Mouse (Mus musculus): ENCODE results near the gene Itprid2. TPM values are rescaled to one million over a fixed set of nuclear protein-coding genes. Genes with fewer than 3 reads are reported as not detected.

Gene Itprid2
- total and polyA plus RNA-seq, 2 experiments from 2014 or later: 4.0 to 11.6 TPM

DNA sequence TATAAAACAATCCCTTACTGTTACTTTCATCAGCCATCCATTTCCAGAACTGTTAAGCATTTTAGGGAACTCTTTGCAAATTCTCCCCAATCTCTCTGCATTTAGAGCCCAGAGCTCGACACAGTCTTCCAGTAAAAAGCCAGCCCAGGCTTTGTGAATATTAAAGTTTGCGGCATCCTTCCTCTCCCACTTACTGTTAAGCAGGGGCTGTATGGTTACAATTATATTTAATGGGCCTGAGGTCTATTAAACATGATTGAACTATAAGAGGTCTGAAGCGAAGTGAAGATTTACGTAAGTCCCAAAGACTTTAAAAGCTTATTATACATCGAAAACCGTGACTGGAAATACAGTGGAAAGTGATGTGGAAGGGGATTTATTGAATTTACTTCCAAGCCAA lies 79.6 kb downstream of the Itprid2 start:
- ATAC-seq (ENCODE audit: insufficient read depth, low read depth) (no peak), DNase-seq (ENCODE audit: low spot score) (no peak)
- no peak for TF ChIP-seq CTCF (IDR thresholded peaks at IDR 0.05; ENCODE audit: low read depth)
- no peak for TF ChIP-seq EP300 (IDR thresholded peaks at IDR 0.05; ENCODE audit: low read depth)
- H3K27ac ChIP-seq (ENCODE audit: low read depth): no peak overlapping the region
- 94% methylated on average over 6 of the region's 6 CpGs for WGBS
- H3K36me3 ChIP-seq (replicated peaks; ENCODE audit: control insufficient read depth, insufficient read depth, low read length): no peaks in the 10 kb centered on the region
- peaks cover 18% of the 10 kb centered on the region for H3K4me1 ChIP-seq (ENCODE audit: control insufficient read depth, insufficient read depth)
- H3K27me3 ChIP-seq (ENCODE audit: control insufficient read depth, insufficient read depth, low read length): peaks cover 2% of the 10 kb centered on the region; the same call in 1 of the 2 replicates
- H3K9ac ChIP-seq (replicated peaks; ENCODE audit: low read depth, low read length): no peak overlapping the region
- no peak overlapping the region for H3K4me3 ChIP-seq (ENCODE audit: low read depth, low read length)
- H3K9me3 ChIP-seq (replicated peaks; ENCODE audit: control insufficient read depth, low read length): no peaks in the 10 kb centered on the region
- no peak overlapping the region for H3K4me2 ChIP-seq (ENCODE audit: low read depth, low read length)

- Histone ChIP-seq H3K9ac (replicated peaks; ENCODE audit: low read depth, low read length) (no peak overlapping the region), H3K9me3 (replicated peaks; ENCODE audit: control insufficient read depth, low read length) (no peaks in the 10 kb centered on the region), H3K27me3 (ENCODE audit: control insufficient read depth, insufficient read depth, low read length) (peaks cover 3% of the 10 kb centered on the region; the same call in 1 of the 2 replicates), H3K4me1 (ENCODE audit: control insufficient read depth, insufficient read depth) (peaks cover 18% of the 10 kb centered on the region), H3K4me3 (ENCODE audit: low read depth, low read length) (no peak overlapping the region), H3K27ac (ENCODE audit: low read depth) (no peak overlapping the region), H3K36me3 (replicated peaks; ENCODE audit: control insufficient read depth, insufficient read depth, low read length) (no peaks in the 10 kb centered on the region), H3K4me2 (ENCODE audit: low read depth, low read length) (no peak overlapping the region)
- 76% methylated on average over 2 of the region's 2 CpGs for WGBS
- no peak for DNase-seq (ENCODE audit: low spot score)
- TF ChIP-seq CTCF (IDR thresholded peaks at IDR 0.05; ENCODE audit: low read depth) (no peak), EP300 (IDR thresholded peaks at IDR 0.05; ENCODE audit: low read depth) (no peak)
- no peak for ATAC-seq (ENCODE audit: insufficient read depth, low read depth)
These were observed 80.8 kb downstream of the Itprid2 start for GRCm38 (mm10) chr2:79715925-79716324.

GRCm38 (mm10) chr2:79717846-79718245 lies 82.7 kb downstream of the Itprid2 start:
- Histone ChIP-seq H3K27ac (ENCODE audit: low read depth) (no peak overlapping the region), H3K9me3 (replicated peaks; ENCODE audit: control insufficient read depth, low read length) (no peaks in the 10 kb centered on the region), H3K4me2 (ENCODE audit: low read depth, low read length) (no peak overlapping the region), H3K36me3 (replicated peaks; ENCODE audit: control insufficient read depth, insufficient read depth, low read length) (no peaks in the 10 kb centered on the region), H3K4me1 (ENCODE audit: control insufficient read depth, insufficient read depth) (peaks cover 11% of the 10 kb centered on the region), H3K9ac (replicated peaks; ENCODE audit: low read depth, low read length) (no peak overlapping the region), H3K27me3 (ENCODE audit: control insufficient read depth, insufficient read depth, low read length) (peaks cover 3% of the 10 kb centered on the region; the same call in 1 of the 2 replicates), H3K4me3 (ENCODE audit: low read depth, low read length) (no peak overlapping the region)
- no peak for TF ChIP-seq CTCF (IDR thresholded peaks at IDR 0.05; ENCODE audit: low read depth)
- TF ChIP-seq EP300 (IDR thresholded peaks at IDR 0.05; ENCODE audit: low read depth): no peak
- no peak for ATAC-seq (ENCODE audit: insufficient read depth, low read depth)
- DNase-seq (ENCODE audit: low spot score): no peak

DNA sequence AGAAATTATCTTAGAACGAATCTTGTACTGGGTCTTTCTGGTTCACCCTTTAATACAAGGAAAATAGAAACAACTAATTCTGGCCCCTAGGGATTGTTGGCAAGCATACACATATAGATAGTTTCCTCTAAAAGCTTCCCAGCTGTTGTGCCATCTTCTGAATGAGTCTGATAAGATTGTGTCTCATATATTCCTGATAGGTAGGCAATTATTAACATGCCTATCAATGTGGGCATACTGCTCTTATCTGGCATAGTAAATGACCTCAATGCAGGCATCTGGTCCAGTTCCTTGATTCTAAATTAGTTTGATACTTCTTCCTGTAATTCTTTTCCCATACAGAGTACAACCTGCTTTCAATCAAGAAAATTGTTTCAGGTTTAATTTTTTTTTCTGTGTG lies 87.3 kb downstream of the Itprid2 start:
- ATAC-seq (ENCODE audit: insufficient read depth, low read depth) (no peak), DNase-seq (ENCODE audit: low spot score) (no peak)
- Histone ChIP-seq H3K27ac (ENCODE audit: low read depth) (no peak overlapping the region), H3K9ac (replicated peaks; ENCODE audit: low read depth, low read length) (no peak overlapping the region), H3K4me1 (ENCODE audit: control insufficient read depth, insufficient read depth) (no peaks in the 10 kb centered on the region), H3K27me3 (ENCODE audit: control insufficient read depth, insufficient read depth, low read length) (peaks cover 3% of the 10 kb centered on the region; the same call in 1 of the 2 replicates), H3K4me2 (ENCODE audit: low read depth, low read length) (no peak overlapping the region), H3K9me3 (replicated peaks; ENCODE audit: control insufficient read depth, low read length) (no peaks in the 10 kb centered on the region), H3K4me3 (ENCODE audit: low read depth, low read length) (no peak overlapping the region), H3K36me3 (replicated peaks; ENCODE audit: control insufficient read depth, insufficient read depth, low read length) (no peaks in the 10 kb centered on the region)
- WGBS: 74% methylated on average over 1 of the region's 1 CpGs
- TF ChIP-seq CTCF (IDR thresholded peaks at IDR 0.05; ENCODE audit: low read depth) (no peak), EP300 (IDR thresholded peaks at IDR 0.05; ENCODE audit: low read depth) (no peak)

Other genes starting within 250 kb of the Itprid2 start
- gene Neurod1, start 178.6 kb upstream of the Itprid2 start, total RNA-seq (2014; rRNA removed; ENCODE audit: low replicate concordance): not detected in 2 replicates
- gene Neurod1, start 178.6 kb upstream of the Itprid2 start, polyA plus RNA-seq (2015; fragmentation: Nextera tagmentation; extraction: Ambion mirVana): not detected in 2 replicates
- 1.5 TPM in 1 of 2 replicates, not detected in the other for gene Cerkl, start 178.6 kb upstream of the Itprid2 start, total RNA-seq (2014; rRNA removed; ENCODE audit: low replicate concordance)
- gene Cerkl, start 178.6 kb upstream of the Itprid2 start, polyA plus RNA-seq (2015; fragmentation: Nextera tagmentation; extraction: Ambion mirVana): 0.44 and 1.4 TPM in 2 replicates
- not detected in 2 replicates for gene Ppp1r1c, start 72.4 kb downstream of the Itprid2 start, total RNA-seq (2014; rRNA removed; ENCODE audit: low replicate concordance)
- not detected in 2 replicates for gene Ppp1r1c, start 72.4 kb downstream of the Itprid2 start, polyA plus RNA-seq (2015; fragmentation: Nextera tagmentation; extraction: Ambion mirVana)